Mouse (Mus musculus): ENCODE results near the gene Wdr89.

Gene Wdr89

DNA sequence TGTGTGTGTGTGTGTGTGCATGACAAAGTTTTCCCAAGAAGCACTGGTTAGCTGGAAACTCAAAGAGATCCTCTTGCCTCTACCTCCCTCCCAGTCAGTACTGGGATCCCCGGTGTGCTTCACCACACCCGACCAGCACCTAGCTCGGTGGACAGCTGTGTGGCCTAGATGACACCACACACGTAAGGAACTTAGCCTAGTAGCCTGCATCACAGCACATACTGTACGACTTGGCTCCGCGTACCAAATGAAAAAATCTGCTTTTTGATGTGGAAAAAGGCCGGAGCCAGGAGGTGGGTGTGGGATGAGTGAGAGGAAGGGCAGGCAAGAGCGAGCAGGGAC, 450 bp downstream of the Wdr89 start:
- no peak for DNase-seq (ENCODE audit: low read depth, low spot score)

DNA sequence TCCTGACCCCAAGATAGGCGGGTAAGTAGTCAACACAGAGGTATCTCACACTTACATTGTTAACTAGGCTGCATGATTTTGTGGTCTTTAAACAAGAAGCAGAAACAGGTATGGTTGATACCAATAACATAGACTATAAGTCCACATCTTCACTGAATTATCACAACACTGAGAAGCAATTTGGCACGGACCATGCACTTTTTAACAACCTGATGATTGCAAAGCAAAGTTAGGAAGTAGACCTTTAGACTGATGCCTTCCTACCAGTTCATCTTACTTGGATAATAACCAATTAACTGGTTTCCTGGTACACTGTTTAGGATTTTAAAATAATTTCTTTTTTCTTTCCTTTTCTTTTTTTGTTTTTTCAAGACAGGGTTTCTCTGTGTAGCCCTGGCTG, 1.1 kb downstream of the Wdr89 start:
- no peak for DNase-seq (ENCODE audit: low read depth, low spot score)

GRCm38 (mm10) chr12:75666939-75667338, 2.4 kb downstream of the Wdr89 start:
- no peak for DNase-seq (ENCODE audit: low read depth, low spot score)

DNA sequence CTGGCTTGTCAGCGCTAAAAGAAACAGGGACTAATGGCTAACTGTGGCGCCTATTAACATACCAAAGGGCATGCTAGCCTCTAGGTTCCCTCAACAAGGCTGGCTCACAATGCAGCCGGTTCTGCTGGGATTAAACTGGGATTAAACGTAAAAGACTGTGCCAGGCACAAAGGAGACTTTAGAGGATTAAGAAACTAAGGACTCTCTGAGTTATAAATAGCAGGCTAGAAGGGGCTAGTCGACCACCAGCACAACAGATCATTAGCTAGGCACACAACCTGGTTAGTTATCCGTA, 4.9 kb downstream of the Wdr89 start:
- DNase-seq (ENCODE audit: low read depth, low spot score), result peak; percentile 66

DNA sequence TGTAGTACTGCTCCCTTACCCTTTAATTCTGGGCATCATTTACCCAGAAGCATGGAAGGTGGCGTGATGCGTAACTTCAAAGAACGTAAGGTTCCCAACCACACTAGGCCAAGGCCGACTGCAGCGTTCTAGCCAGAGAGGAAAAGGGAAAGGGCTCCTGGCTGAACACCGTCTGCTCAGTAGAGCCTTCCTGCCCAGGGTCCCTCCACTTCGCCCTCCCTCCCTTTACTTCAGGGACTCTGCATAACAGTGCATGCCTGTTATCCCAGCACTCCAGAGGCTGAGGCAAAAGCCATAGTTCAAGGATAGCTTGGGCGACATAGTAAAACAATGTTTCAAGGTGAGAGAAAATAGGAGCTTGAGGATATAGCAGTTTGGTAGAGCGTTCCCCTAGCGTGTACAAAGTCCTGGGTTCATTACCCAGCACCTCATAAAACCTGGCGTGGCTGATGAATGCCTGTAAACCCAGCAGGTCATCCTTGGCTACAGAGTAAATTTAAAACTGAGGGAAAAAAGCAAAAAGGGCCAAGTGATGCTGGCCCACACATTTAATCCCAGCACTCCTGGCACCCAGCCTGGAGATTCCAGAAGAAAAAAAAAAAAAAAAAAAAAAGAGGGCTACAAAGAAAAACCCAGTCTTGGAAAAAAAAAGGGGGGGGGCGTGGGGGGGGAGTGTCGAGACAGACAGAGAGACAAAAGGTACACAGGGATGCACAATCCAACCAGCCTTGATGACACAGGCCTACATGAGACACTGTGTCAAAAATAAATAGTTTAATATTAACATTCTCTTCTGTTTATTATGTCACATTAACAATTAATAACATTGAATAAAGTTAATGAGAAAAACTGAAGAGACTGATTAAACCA, 5.5 kb downstream of the Wdr89 start:
- no peak for DNase-seq (ENCODE audit: low read depth, low spot score)

- no peak for DNase-seq (ENCODE audit: low read depth, low spot score)
These were observed 7.0 kb downstream of the Wdr89 start for GRCm38 (mm10) chr12:75662376-75662775.

GRCm38 (mm10) chr12:75658403-75658802, 10.9 kb downstream of the Wdr89 start:
- no peak for DNase-seq (ENCODE audit: low read depth, low spot score)

DNA sequence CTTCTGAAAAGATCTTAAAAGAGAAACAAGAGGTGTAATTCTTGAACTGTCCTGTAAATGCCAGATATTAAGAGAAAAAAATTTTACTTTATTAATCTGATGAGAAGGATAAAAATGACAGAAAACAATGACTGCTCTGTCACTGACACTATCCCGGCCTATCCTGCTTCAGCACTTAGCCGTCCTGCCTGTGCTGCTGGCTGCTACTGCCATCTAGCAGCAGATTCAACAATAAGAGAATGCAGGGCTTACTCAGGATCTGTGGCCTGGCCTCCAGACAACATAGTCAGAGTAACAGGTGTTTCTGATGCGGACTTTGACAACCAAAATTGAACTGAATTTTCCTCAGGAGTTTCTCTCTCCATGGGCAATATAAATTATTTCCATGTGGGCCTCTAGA, 12.8 kb downstream of the Wdr89 start:
- peak; percentile 65 for DNase-seq (ENCODE audit: low read depth, low spot score)

GRCm38 (mm10) chr12:75654247-75654801, 15.0 kb downstream of the Wdr89 start:
- DNase-seq (ENCODE audit: low read depth, low spot score), result no peak

- no peak for DNase-seq (ENCODE audit: low read depth, low spot score)
These were observed 19.6 kb downstream of the Wdr89 start for GRCm38 (mm10) chr12:75649706-75650093.

- DNase-seq (ENCODE audit: low read depth, low spot score), result no peak
These were observed 20.2 kb downstream of the Wdr89 start for GRCm38 (mm10) chr12:75649058-75649705.

GRCm38 (mm10) chr12:75648281-75648680, 21.1 kb downstream of the Wdr89 start:
- no peak for DNase-seq (ENCODE audit: low read depth, low spot score)

DNA sequence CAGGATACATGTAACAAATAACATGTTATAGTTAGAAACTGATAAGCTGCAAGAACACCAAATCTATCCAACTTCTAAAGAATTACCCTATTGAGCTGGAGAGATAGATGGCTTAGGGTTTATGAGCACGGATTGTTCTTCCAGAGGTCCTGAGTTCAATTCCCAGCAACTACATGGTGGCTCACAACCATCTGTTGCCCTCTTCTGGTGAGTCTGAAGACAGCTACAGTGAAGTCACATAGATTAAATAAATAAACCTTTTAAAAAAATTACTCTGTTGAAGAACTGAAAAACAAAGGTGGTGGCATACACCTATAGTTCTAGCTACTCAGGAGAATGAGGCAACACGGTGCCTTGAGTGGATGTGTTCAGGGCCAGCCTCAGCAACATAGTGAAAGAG, 21.7 kb downstream of the Wdr89 start:
- no peak for DNase-seq (ENCODE audit: low read depth, low spot score)

- no peak for DNase-seq (ENCODE audit: low read depth, low spot score)
These were observed 23.6 kb downstream of the Wdr89 start for GRCm38 (mm10) chr12:75645780-75646179.

- no peak for DNase-seq (ENCODE audit: low read depth, low spot score)
These were observed 27.6 kb downstream of the Wdr89 start for GRCm38 (mm10) chr12:75641726-75642125.

GRCm38 (mm10) chr12:75638345-75638744, 31.0 kb downstream of the Wdr89 start:
- DNase-seq (ENCODE audit: low read depth, low spot score), result no peak

DNA sequence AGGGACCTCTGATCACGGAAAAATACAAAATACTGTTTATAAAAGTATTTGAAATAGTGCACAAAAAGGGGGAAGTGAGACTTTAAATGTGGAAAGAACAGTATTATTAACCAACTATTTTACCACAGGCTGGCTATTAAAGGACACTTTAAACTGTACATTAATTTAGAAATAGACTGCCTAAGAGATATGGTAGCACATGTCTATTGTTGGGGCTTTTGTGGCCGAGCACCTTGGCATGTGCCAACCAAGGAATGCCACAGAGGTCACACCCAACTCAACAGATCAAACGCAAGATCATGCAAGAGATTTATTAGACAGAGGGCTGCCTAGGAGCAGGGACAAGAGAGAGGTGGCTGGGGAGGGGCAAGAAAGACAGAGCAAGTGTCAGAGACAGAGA, 32.2 kb downstream of the Wdr89 start:
- no peak for DNase-seq (ENCODE audit: low read depth, low spot score)

DNA sequence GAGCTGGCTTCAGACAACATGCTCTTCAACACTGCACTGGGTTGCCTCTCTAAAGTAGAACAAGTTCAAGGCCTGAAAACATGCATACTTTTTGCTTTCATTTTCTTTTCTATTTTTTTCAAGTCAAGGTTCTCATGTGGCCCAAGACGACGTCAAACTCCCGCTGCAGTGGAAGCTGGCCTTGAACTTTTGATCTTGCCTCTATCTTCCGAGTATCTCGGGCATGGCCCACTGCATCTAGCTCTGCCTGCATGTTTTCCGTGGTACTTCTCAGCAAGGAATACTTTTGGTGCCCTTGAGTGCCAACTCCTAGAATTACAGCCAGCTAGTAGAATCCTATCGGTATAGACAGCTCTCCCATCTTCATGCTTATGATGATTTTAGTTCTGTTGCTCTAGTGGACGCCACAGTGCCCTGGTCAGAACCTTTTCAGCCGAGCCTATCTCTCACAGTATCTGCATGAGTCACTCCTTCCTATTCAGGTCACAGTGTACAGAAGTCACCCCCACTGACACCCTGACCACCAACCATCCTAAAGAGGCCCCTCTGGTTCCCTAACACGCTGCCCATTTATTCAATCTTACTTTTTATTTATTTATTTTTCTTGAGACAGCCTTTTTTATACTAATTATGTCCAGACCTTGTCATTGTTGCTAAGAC, 33.4 kb downstream of the Wdr89 start:
- DNase-seq (ENCODE audit: low read depth, low spot score), result no peak

GRCm38 (mm10) chr12:75629618-75630017, 39.7 kb downstream of the Wdr89 start:
- no peak for DNase-seq (ENCODE audit: low read depth, low spot score)

- no peak for DNase-seq (ENCODE audit: low read depth, low spot score)
These were observed 46.0 kb downstream of the Wdr89 start for GRCm38 (mm10) chr12:75623292-75623691.

GRCm38 (mm10) chr12:75622835-75623234, 46.5 kb downstream of the Wdr89 start:
- DNase-seq (ENCODE audit: low read depth, low spot score), result no peak

GRCm38 (mm10) chr12:75616841-75617240, 52.5 kb downstream of the Wdr89 start:
- no peak for DNase-seq (ENCODE audit: low read depth, low spot score)

All from retina, adult 2 months (tissue).